Mouse (Mus musculus): Measurements from ENCODE around the gene Prelp. TPM values are rescaled to one million over a fixed set of nuclear protein-coding genes. Genes with fewer than 3 reads are reported as not detected.

Prelp gene
- polyA plus RNA-seq, 2 experiments from 2014 or later = not detected

- ATAC-seq = no peak
Observed at GRCm38 (mm10) chr1:133933301-133934195, 12.3 kb upstream of the Prelp start.

DNA sequence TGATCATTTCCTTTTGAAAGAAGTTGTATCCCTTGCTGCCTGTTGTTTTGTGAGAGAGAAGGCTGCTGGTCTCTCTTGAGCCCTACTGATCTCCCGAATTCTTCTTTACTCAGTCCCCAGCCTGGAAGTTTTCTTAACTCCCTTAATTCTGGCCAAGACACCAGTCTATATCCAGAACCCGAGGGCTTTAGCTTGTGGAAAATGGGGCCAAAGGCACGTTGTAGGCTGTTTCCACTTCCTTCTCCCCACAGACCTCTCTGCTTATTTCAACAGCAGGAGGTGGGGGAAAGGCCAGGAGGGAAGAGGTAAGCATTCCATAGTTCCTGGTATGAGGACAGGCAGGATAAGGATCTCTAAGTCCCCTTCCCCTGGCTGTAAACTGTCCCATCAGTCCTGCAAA, 8.8 kb upstream of the Prelp start:
- ATAC-seq = no peak

GRCm38 (mm10) chr1:133925223-133925622, 4.0 kb upstream of the Prelp start:
- ATAC-seq = no peak

DNA sequence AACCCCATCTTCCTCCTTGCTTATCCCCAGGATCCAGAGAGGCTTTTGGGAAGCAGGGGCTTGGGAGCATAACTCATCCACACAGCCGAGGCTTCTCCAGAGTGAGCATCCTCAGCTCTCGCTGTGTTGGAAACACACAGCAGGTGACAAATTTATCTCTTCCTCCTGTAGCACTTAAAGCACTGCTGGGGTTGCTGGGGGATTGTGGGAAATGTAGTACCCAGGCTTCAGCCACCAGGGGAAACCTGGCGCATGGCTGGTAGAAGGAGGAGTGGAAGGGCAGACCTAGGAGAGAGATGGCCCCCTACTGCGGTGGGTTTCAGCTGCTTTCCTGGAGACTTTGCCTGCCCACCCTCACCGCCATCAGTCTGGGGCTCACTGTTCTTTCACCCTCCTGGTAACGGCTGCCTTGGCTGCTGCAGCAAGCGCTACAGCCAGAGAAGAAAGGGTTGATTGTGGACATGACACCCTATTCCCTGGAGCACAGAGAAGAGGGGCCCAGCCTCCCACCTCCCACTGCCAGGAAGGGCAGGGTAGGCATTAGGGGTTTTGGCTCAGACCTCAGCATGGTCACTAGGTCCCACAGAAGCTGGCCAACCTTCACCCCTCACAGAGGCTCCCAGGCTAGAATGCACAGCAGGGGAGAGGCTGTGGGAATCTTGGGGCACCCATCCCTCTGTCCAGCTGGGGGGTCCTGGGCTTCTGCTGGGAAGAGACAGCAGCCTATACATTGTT, 3.1 kb upstream of the Prelp start:
- no peak for ATAC-seq

GRCm38 (mm10) chr1:133923071-133923470, 1.9 kb upstream of the Prelp start:
- ATAC-seq = no peak

GRCm38 (mm10) chr1:133920876-133921275, 338 bp downstream of the Prelp start:
- ATAC-seq = no peak

- no peak for ATAC-seq
Observed at GRCm38 (mm10) chr1:133920401-133920800, 813 bp downstream of the Prelp start.

DNA sequence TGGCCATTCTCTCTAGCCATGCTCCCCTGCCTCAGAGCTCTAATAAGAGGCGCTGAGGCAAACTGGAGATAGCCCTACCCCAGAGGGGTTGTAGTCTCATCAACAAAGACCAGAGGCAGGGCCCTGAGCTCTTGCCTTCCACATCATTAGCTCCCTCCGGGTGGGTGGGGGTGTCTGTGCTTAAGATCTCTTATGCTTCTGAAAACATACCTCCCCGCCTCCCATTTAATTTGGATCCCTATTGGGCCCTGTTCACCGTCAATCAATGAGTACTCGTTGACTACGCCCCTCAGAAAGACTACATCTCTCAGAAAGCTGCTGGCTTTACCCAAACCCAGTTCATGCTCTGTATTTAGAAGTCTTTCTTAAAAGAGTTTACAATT, 3.1 kb downstream of the Prelp start:
- ATAC-seq = no peak

- no peak for ATAC-seq
Observed at GRCm38 (mm10) chr1:133917456-133918087, 3.6 kb downstream of the Prelp start.

GRCm38 (mm10) chr1:133915723-133916355, 5.4 kb downstream of the Prelp start:
- ATAC-seq = no peak

GRCm38 (mm10) chr1:133915115-133915514, 6.1 kb downstream of the Prelp start:
- ATAC-seq = no peak

DNA sequence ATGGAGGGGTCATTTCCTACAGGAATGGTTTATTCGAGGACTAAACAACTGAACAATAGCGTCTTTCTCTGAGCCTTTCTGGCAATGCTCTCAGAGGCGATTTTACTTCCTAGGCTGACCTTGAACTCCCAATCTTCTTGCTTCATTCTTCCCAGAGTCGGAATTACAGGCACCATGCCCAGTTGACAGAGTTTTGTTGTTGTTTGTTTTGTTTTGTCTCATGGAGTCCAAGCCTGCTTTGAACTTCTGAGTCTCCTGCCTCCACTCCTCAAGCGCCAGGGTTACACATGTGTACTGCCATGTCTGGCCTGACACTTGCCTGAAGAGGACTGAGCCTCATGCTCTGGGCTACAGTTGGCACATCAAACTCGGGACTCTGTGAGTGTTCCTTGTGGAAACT, 8.2 kb downstream of the Prelp start:
- no peak for ATAC-seq

GRCm38 (mm10) chr1:133911456-133911855, 9.8 kb downstream of the Prelp start:
- no peak for ATAC-seq

DNA sequence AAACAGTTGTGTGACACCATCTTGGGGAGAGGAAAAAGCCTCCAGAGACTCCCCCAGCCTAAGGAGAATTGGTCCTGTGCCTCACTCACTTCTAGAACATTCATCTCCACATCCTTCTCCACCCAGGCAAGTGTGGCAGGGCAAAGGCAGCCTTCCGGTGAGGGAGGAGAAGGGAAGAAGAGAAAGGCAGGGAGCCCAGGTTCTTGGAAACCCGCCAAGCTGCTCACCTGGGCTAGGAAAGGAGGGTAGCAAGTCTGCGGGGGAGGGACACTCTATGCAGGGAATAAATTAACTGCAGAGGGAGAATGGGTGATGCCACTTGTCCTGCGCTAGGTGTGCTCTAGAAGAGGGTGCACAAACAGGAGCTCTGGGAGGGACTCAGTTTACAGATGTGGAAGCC, 10.2 kb downstream of the Prelp start:
- no peak for ATAC-seq

GRCm38 (mm10) chr1:133910108-133910507, 11.1 kb downstream of the Prelp start:
- no peak for ATAC-seq

- ATAC-seq = peak; percentile 73
Observed at GRCm38 (mm10) chr1:133908659-133909575, 12.3 kb downstream of the Prelp start.

- peak; percentile 50 for ATAC-seq
Observed at GRCm38 (mm10) chr1:133907949-133908658, 13.1 kb downstream of the Prelp start, which contains the start of gene Optc. Optc (minus strand) TSS chr1:133907999.

- ATAC-seq = no peak
Observed at GRCm38 (mm10) chr1:133906420-133906819, 14.8 kb downstream of the Prelp start.

DNA sequence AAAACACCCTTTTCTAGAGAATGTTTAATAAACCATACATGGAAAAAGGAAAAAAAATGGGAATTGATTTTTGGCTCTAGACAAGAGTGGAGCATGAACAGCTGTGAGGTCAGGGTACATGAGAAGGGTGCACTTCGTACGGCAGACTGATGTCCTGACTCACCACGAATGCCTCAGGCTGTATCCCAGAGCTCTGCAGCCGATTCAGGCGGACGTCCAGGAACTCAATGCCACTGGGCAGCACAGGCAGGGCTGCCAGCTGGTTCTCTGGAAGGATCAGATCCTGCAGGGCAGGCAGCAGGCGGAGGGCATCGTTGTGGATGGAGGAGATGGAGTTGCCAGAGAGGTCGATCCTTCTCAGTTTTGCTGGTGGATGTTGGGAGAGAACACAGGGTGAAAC, 20.4 kb downstream of the Prelp start:
- ATAC-seq = no peak

DNA sequence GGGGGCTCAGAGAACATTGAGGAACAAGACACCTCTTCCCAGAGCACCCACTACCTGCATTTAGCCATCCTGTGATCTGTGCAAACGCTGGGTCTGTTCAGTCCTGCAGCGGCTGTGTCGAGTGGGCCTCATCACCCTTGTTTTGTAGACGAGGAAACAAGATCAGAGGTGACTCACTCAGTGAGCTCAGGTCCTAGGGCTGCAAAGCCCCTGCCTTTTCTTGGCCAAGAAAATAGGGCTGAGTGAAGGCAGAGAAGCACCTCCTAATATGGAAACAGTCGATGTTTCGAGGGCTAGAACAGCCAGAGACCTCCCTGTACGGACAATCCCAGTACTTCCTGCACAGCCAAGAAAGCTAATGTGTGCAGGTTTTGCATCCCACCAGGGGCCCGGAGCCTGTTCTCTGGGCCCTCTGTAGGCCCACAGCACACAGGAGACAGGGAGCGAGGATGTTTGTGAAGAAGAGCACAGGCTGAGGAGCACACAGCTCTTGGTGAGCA, 22.1 kb downstream of the Prelp start:
- ATAC-seq = no peak

DNA sequence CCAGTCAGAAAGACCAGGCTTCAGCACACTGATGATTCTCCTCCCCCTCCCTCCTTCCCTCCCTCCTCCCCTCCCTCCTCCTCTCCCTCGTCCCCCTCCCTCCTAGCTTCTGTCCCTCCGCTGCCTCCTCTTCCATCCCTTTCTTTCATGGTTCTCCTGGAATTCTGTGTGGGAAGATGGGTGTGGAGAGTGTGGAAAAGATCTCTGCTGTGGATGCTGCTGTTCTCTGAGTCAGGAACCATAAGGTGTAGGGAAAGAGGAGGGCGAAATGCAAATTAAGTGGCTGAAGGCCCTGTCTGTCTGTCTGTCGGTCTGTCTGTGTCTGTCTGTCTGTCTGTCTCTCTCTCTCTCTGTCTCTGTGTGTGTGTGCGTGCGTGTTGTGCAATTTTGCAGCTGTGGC, 23.9 kb downstream of the Prelp start:
- no peak for ATAC-seq
